Mouse (Mus musculus) ES-E14 (cell line): Measurements from ENCODE around the gene 4930452B06Rik.

Experiments
- HCFC1 ChIP-seq: IDR thresholded peaks from 2 replicates; pipeline ENCODE4 v1.6.1; 2012; ENCODE audit warnings: low read length, inconsistent platforms, borderline replicate concordance; ENCODE audit not compliant: insufficient read depth
- ZNF384 ChIP-seq: IDR thresholded peaks from 2 replicates; pipeline ENCODE4 v1.6.1; 2012; ENCODE audit warnings: low read depth, low read length, inconsistent platforms

DNA sequence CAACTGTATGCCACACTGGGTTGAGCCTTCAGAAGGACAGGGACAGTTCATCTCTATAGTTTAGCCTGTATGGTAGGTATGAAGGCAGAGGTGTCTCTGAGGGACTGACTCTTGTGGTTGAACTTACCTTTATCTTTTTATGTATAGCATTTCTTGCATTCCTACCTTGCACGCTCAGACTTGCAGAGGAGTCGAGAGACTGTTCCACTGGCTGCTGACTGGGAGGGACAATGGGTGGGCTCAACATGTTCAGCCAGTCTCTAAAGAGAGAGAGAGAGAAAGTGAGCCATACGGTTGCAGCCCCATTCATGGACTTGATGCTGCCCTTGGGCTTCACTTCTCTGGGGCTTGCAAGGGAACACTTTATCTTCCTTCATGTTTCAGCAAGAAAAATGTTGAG, 223.3 kb downstream of the 4930452B06Rik start:
- TF ChIP-seq HCFC1 (no peak), ZNF384 (no peak)
